Comparison of ENCODE assay signal across 9 mouse cellular contexts in genomic region chr13:37760957-37761941, GRCm38 (mm10). TPM values are rescaled to one million over a fixed set of nuclear protein-coding genes. Genes with fewer than 3 reads are reported as not detected.
DNase-seq lines count a peak whose midpoint lies in the region; ATAC-seq and TF ChIP-seq lines count a peak whose summit lies in the region.
"Had no signal": no experiment of that assay in that cellular context is flagged by ENCODE, and none has a peak within 500 bp of the region (broad histone marks: within the 10 kb centered on the region; RNA-seq: fewer than 3 reads in every experiment).

No protein-coding gene starts in this region.

- intact Hi-C loops in gastrocnemius, adult 2 months (cut with DNase I), result no loop called here
- intact Hi-C loops in gastrocnemius, postnatal 36 days (cut with DNase I), result no loop called here
- intact Hi-C loops in heart, postnatal 36 days (cut with DNase I), result loop anchor here (5.0 kb wide), 3 partner anchors 104 to 279 kb away; no protein-coding TSS in a partner anchor

- peak overlapping the region; percentile 21; the same call in 1 of the 2 replicates for H3K4me2 ChIP-seq in embryonic facial prominence, embryonic 14.5 days (ENCODE audit: low read depth, low read length)
- H3K4me2 ChIP-seq in midbrain, embryonic 14.5 days (ENCODE audit: low read length), result peak overlapping the region; percentile 48

- DNase-seq in gastrocnemius, adult 2 months, result no peak
- DNase-seq in gastrocnemius, postnatal 36 days, result no peak
- DNase-seq in embryonic facial prominence, embryonic 14.5 days (ENCODE audit: low spot score), result peak; percentile 73
- DNase-seq in heart, postnatal 36 days, result peak; percentile 35 to 59
- DNase-seq in kidney, postnatal 4 days, result peak; percentile 35 to 67
- peak; percentile 79 for DNase-seq in midbrain, embryonic 14.5 days
- no peak for DNase-seq in left cerebral cortex, adult 18-20 months (ENCODE audit: low spot score in 2 of 2)
- no peak for DNase-seq in urinary bladder, postnatal 14 days (ENCODE audit: low spot score)

- H3K9me3 ChIP-seq in embryonic facial prominence, embryonic 14.5 days (ENCODE audit: control insufficient read depth, low read length), result no peaks in the 10 kb centered on the region
- 0 out of 2 replicates have a peak, but pooled peaks cover 7% of the 10 kb centered on the region for H3K9me3 ChIP-seq in midbrain, embryonic 14.5 days (ENCODE audit: control insufficient read depth, low read length)

- H3K27ac ChIP-seq in gastrocnemius, adult 2 months, result peak overlapping the region; percentile 6; the same call in 1 of the 2 replicates
- H3K27ac ChIP-seq in embryonic facial prominence, embryonic 14.5 days (replicated peaks; ENCODE audit: low read depth, low read length), result no peak overlapping the region
- no peak overlapping the region for H3K27ac ChIP-seq in midbrain, embryonic 14.5 days (replicated peaks; ENCODE audit: low read depth, low read length)
- H3K27ac ChIP-seq: macrophage had no signal

- no peak overlapping the region for H3K9ac ChIP-seq in embryonic facial prominence, embryonic 14.5 days (ENCODE audit: low read depth, low read length)
- H3K9ac ChIP-seq in midbrain, embryonic 14.5 days (replicated peaks; ENCODE audit: low read length), result peak overlapping the region; percentile 32; the same call in 1 of the 2 replicates

- no peaks in the 10 kb centered on the region for H3K36me3 ChIP-seq in embryonic facial prominence, embryonic 14.5 days (ENCODE audit: control insufficient read depth, insufficient read depth, low read length)
- no peaks in the 10 kb centered on the region for H3K36me3 ChIP-seq in midbrain, embryonic 14.5 days (ENCODE audit: control insufficient read depth, insufficient read depth, low read length)

- H3K27me3 ChIP-seq in embryonic facial prominence, embryonic 14.5 days (replicated peaks; ENCODE audit: control insufficient read depth, insufficient read depth, low read length), result no peaks in the 10 kb centered on the region
- H3K27me3 ChIP-seq in midbrain, embryonic 14.5 days (ENCODE audit: control insufficient read depth, insufficient read depth, low read length), result peaks cover 21% of the 10 kb centered on the region

- H3K4me3 ChIP-seq in gastrocnemius, adult 2 months, result peak overlapping the region; percentile 37
- no peak overlapping the region for H3K4me3 ChIP-seq in embryonic facial prominence, embryonic 14.5 days (ENCODE audit: low read depth, low read length)
- no peak overlapping the region; the same call in 1 of the 2 replicates for H3K4me3 ChIP-seq in midbrain, embryonic 14.5 days (replicated peaks; ENCODE audit: low read depth, low read length)

- 47% methylated on average over 23 of the region's 23 CpGs for WGBS in embryonic facial prominence, embryonic 14.5 days
- WGBS in midbrain, embryonic 14.5 days, result 8% methylated on average over 23 of the region's 23 CpGs

- ATAC-seq in embryonic facial prominence, embryonic 14.5 days (ENCODE audit: low read depth), result no peak
- ATAC-seq in midbrain, embryonic 14.5 days (ENCODE audit: low FRiP score, low TSS enrichment), result peak; percentile 50; the same call in 1 of the 2 replicates

- no peak for TF ChIP-seq CTCF in gastrocnemius, adult 2 months (IDR thresholded peaks at IDR 0.05)

- H3K4me1 ChIP-seq in embryonic facial prominence, embryonic 14.5 days (ENCODE audit: control insufficient read depth, insufficient read depth, low read length), result peaks cover 5% of the 10 kb centered on the region; the same call in 1 of the 2 replicates
- H3K4me1 ChIP-seq in midbrain, embryonic 14.5 days (ENCODE audit: control insufficient read depth, insufficient read depth, low read length), result peaks cover 8% of the 10 kb centered on the region

RNA-seq across cellular contexts. Expression of gene Rreb1, which starts 17.0 kb away (rescaled TPM):
- total RNA-seq in gastrocnemius, adult 2 months (2021), result 10 to 100 TPM; 20.7 to 25.4 TPM
- total RNA-seq in gastrocnemius, postnatal 36 days (2021), result 10 to 100 TPM; 16.1 to 22.5 TPM
- polyA plus RNA-seq in embryonic facial prominence, embryonic 14.5 days (2014; fragmentation: Nextera tagmentation; extraction: Ambion mirVana), result 17.9 and 20.2 TPM in 2 replicates
- total RNA-seq in heart, postnatal 36 days (2021), result 10 to 100 TPM; 41.7 to 51.5 TPM
- polyA plus RNA-seq in midbrain, embryonic 14.5 days (2014; fragmentation: Nextera tagmentation; extraction: Ambion mirVana), result 1.8 and 3.9 TPM in 2 replicates
- 10 to 100 TPM; 35.5 to 42.3 TPM for total RNA-seq in left cerebral cortex, adult 18-20 months (2021)

Comparison
In these comparisons a context has a peak if more than half of its experiments do, and no peak if none do; other contexts are left out.
1. DNase-seq: peak in embryonic facial prominence, embryonic 14.5 days (single experiment), heart, postnatal 36 days (2 of 2), kidney, postnatal 4 days (2 of 2) and midbrain, embryonic 14.5 days (single experiment); none in gastrocnemius, adult 2 months (single experiment), gastrocnemius, postnatal 36 days (0 of 2), left cerebral cortex, adult 18-20 months (0 of 2) and urinary bladder, postnatal 14 days (single experiment).